Mouse (Mus musculus) layer of hippocampus, adult 9-10 months (tissue): ENCODE results near the gene Trim9.

ENCODE experiments used
- DNase-seq: peaks from one replicate; pipeline ENCODE4 v3.0.0; 2022; ENCODE audit warnings: low spot score

Trim9 gene

GRCm38 (mm10) chr12:70325826-70326225 is 21.6 kb downstream of the Trim9 start:
- no peak for DNase-seq

GRCm38 (mm10) chr12:70322790-70323189 is 24.6 kb downstream of the Trim9 start:
- DNase-seq, result no peak

- DNase-seq, result no peak
These were observed 31.3 kb downstream of the Trim9 start for GRCm38 (mm10) chr12:70316147-70316546.

GRCm38 (mm10) chr12:70307881-70308280 is 39.5 kb downstream of the Trim9 start:
- DNase-seq, result no peak

- DNase-seq, result no peak
These were observed 40.4 kb downstream of the Trim9 start for GRCm38 (mm10) chr12:70307062-70307461.

- DNase-seq, result no peak
These were observed 43.4 kb downstream of the Trim9 start for GRCm38 (mm10) chr12:70304014-70304413.

- no peak for DNase-seq
These were observed 43.9 kb downstream of the Trim9 start for GRCm38 (mm10) chr12:70303525-70303924.

GRCm38 (mm10) chr12:70302022-70302720 is 45.2 kb downstream of the Trim9 start:
- DNase-seq, result no peak

GRCm38 (mm10) chr12:70293927-70294684 is 53.3 kb downstream of the Trim9 start:
- DNase-seq, result no peak

- DNase-seq, result no peak
These were observed 54.1 kb downstream of the Trim9 start for GRCm38 (mm10) chr12:70293165-70293926.

GRCm38 (mm10) chr12:70285521-70285920 is 61.9 kb downstream of the Trim9 start:
- no peak for DNase-seq

- no peak for DNase-seq
These were observed 62.4 kb downstream of the Trim9 start for GRCm38 (mm10) chr12:70284979-70285378.

- no peak for DNase-seq
These were observed 64.2 kb downstream of the Trim9 start for GRCm38 (mm10) chr12:70283116-70283731.

GRCm38 (mm10) chr12:70280930-70281329 is 66.5 kb downstream of the Trim9 start:
- no peak for DNase-seq

GRCm38 (mm10) chr12:70280381-70280780 is 67.0 kb downstream of the Trim9 start:
- DNase-seq, result no peak

GRCm38 (mm10) chr12:70277071-70277939 is 70.1 kb downstream of the Trim9 start:
- no peak for DNase-seq

GRCm38 (mm10) chr12:70269724-70270123 is 77.7 kb downstream of the Trim9 start:
- no peak for DNase-seq

- no peak for DNase-seq
These were observed 80.1 kb downstream of the Trim9 start for GRCm38 (mm10) chr12:70267314-70267713.

GRCm38 (mm10) chr12:70266494-70266931 is 80.9 kb downstream of the Trim9 start:
- no peak for DNase-seq

- DNase-seq, result no peak
These were observed 83.7 kb downstream of the Trim9 start for GRCm38 (mm10) chr12:70263721-70264120.

GRCm38 (mm10) chr12:70262271-70262953 is 85.0 kb downstream of the Trim9 start:
- DNase-seq, result no peak
